Mouse (Mus musculus) kidney, embryonic 15.5 days (tissue): ENCODE measurements around the gene Tff2. TPM values are rescaled to one million over a fixed set of nuclear protein-coding genes. Genes with fewer than 3 reads are reported as not detected.

Experiments
- ATAC-seq: fragments of 200-750 bp; cut with Nextera tagmentation; replicated peaks from 2 replicates; pipeline ENCODE4 v1.8.0; 2017; ENCODE audit warnings: moderate TSS enrichment; ENCODE audit not compliant: low FRiP score
- H3K27ac ChIP-seq: fragments of 300-500 bp; sonication (generic); 2 replicates; pipeline ENCODE4 v1.5.1; 2015; ENCODE audit warnings: mild to moderate bottlenecking, inconsistent platforms
- H3K27me3 ChIP-seq: fragments of 300-500 bp; sonication (generic); 2 replicates; pipeline ENCODE4 v1.6.1; 2015; ENCODE audit warnings: inconsistent platforms
- H3K36me3 ChIP-seq: fragments of 300-500 bp; sonication (generic); 2 replicates; pipeline ENCODE4 v1.6.1; 2015; ENCODE audit warnings: inconsistent platforms
- H3K4me1 ChIP-seq: fragments of 300-500 bp; sonication (generic); 2 replicates; pipeline ENCODE4 v1.6.1; 2015; ENCODE audit warnings: inconsistent platforms
- H3K4me2 ChIP-seq: fragments of 300-500 bp; sonication (generic); 2 replicates; pipeline ENCODE4 v1.6.1; 2015; ENCODE audit warnings: moderate library complexity, mild to moderate bottlenecking, inconsistent platforms
- H3K4me3 ChIP-seq: fragments of 300-500 bp; sonication (generic); replicated peaks from 2 replicates; pipeline ENCODE4 v1.5.1; 2015; ENCODE audit warnings: mild to moderate bottlenecking, inconsistent platforms
- H3K9ac ChIP-seq: fragments of 300-500 bp; sonication (generic); 2 replicates; pipeline ENCODE4 v1.6.1; 2015; ENCODE audit warnings: mild to moderate bottlenecking, inconsistent platforms
- H3K9me3 ChIP-seq: fragments of 300-500 bp; sonication (generic); replicated peaks from 2 replicates; pipeline ENCODE4 v1.6.1; 2016; ENCODE audit warnings: inconsistent platforms
- WGBS: fragments of 180-500 bp; shearing (Covaris S2); methylation state at CpG from one replicate; pipeline ENCODE4 v1.1.7; 2015; ENCODE audit warnings: mixed read lengths; 5-methylcytosine and 5-hydroxymethylcytosine counted together
- polyA plus RNA-seq: library from polyadenylated mRNA; unstranded; fragments of >200 nt; fragmentation: Nextera tagmentation; extraction: Ambion mirVana; gene quantifications from 2 replicates; pipeline ENCODE4 v1.2.1, GENCODE M21; 2015

Gene Tff2
- polyA plus RNA-seq, 1 experiment from 2014 or later: 1.1 TPM

- WGBS: 73% methylated on average over 15 of the region's 15 CpGs
- H3K27me3 ChIP-seq: no peaks in the 10 kb centered on the region
- H3K9ac ChIP-seq: no peak overlapping the region
Observed at GRCm38 (mm10) chr17:31133776-31134175, 10.3 kb downstream of the Tff2 start.

GRCm38 (mm10) chr17:31131269-31131821 lies 12.7 kb downstream of the Tff2 start:
- Histone ChIP-seq H3K9ac (no peak overlapping the region), H3K4me3 (no peak overlapping the region), H3K9me3 (no peaks in the 10 kb centered on the region), H3K36me3 (no peaks in the 10 kb centered on the region), H3K27ac (no peak overlapping the region), H3K4me1 (no peaks in the 10 kb centered on the region), H3K27me3 (no peaks in the 10 kb centered on the region), H3K4me2 (no peak overlapping the region)
- 81% methylated on average over 10 of the region's 10 CpGs for WGBS
- no peak for ATAC-seq

More at GRCm38 (mm10) chr17:31133776-31134175, 10.3 kb downstream of the Tff2 start:
- ATAC-seq: no peak
- Histone ChIP-seq H3K36me3 (no peaks in the 10 kb centered on the region), H3K4me3 (no peak overlapping the region), H3K4me2 (no peak overlapping the region), H3K4me1 (no peaks in the 10 kb centered on the region), H3K27ac (no peak overlapping the region), H3K9me3 (no peaks in the 10 kb centered on the region)

- H3K27ac ChIP-seq: no peak within 1 kb of the TSS
- H3K9me3 ChIP-seq: no peaks in the 10 kb centered on the region
- no peak for ATAC-seq
- no peaks in the 10 kb centered on the region for H3K27me3 ChIP-seq
- no peak within 1 kb of the TSS for H3K4me3 ChIP-seq
- H3K4me2 ChIP-seq: no peak within 1 kb of the TSS
- peaks cover 9% of the 10 kb centered on the region; the same call in 1 of the 2 replicates for H3K4me1 ChIP-seq
- H3K36me3 ChIP-seq: no peaks in the 10 kb centered on the region
- H3K9ac ChIP-seq: no peak within 1 kb of the TSS
- WGBS: 10% methylated on average over 2 of the region's 2 CpGs
Observed at GRCm38 (mm10) chr17:31129452-31129851, 14.6 kb downstream of the Tff2 start, which contains the start of gene Tff3. Gene Tff3 (minus strand): TSS chr17:31129646.

GRCm38 (mm10) chr17:31128708-31129318 lies 15.3 kb downstream of the Tff2 start:
- ATAC-seq: no peak
- no peak overlapping the region for H3K27ac ChIP-seq
- no peaks in the 10 kb centered on the region for H3K27me3 ChIP-seq
- no peak overlapping the region for H3K4me3 ChIP-seq
- no peaks in the 10 kb centered on the region for H3K36me3 ChIP-seq
- WGBS: 82% methylated on average over 9 of the region's 9 CpGs
- H3K9me3 ChIP-seq: no peaks in the 10 kb centered on the region
- no peak overlapping the region for H3K4me2 ChIP-seq
- H3K4me1 ChIP-seq: peaks cover 9% of the 10 kb centered on the region; the same call in 1 of the 2 replicates
- no peak overlapping the region for H3K9ac ChIP-seq

GRCm38 (mm10) chr17:31125548-31126266 lies 18.4 kb downstream of the Tff2 start:
- no peak for ATAC-seq
- Histone ChIP-seq H3K4me3 (no peak overlapping the region), H3K9me3 (no peaks in the 10 kb centered on the region), H3K27ac (no peak overlapping the region), H3K4me2 (no peak overlapping the region), H3K9ac (no peak overlapping the region), H3K27me3 (no peaks in the 10 kb centered on the region), H3K36me3 (no peaks in the 10 kb centered on the region), H3K4me1 (peaks cover 9% of the 10 kb centered on the region; the same call in 1 of the 2 replicates)
- WGBS: 38% methylated on average over 9 of the region's 9 CpGs

- Histone ChIP-seq H3K9me3 (no peaks in the 10 kb centered on the region), H3K4me1 (peaks cover 9% of the 10 kb centered on the region; the same call in 1 of the 2 replicates), H3K9ac (no peak overlapping the region), H3K4me2 (no peak overlapping the region), H3K4me3 (no peak overlapping the region), H3K36me3 (no peaks in the 10 kb centered on the region), H3K27ac (no peak overlapping the region), H3K27me3 (peaks cover 4% of the 10 kb centered on the region; the same call in 1 of the 2 replicates)
- no peak for ATAC-seq
- 17% methylated on average over 8 of the region's 8 CpGs for WGBS
Observed at GRCm38 (mm10) chr17:31121975-31122374, 22.1 kb downstream of the Tff2 start.

- Histone ChIP-seq H3K4me1 (no peaks in the 10 kb centered on the region), H3K36me3 (no peaks in the 10 kb centered on the region), H3K9me3 (no peaks in the 10 kb centered on the region), H3K4me3 (no peak overlapping the region), H3K27ac (no peak overlapping the region), H3K27me3 (peaks cover 4% of the 10 kb centered on the region; the same call in 1 of the 2 replicates), H3K4me2 (no peak overlapping the region), H3K9ac (no peak overlapping the region)
- 11% methylated on average over 7 of the region's 7 CpGs for WGBS
- no peak for ATAC-seq
Observed at GRCm38 (mm10) chr17:31119429-31119828, 24.7 kb downstream of the Tff2 start.

- no peak for ATAC-seq
- 90% methylated on average over 5 of the region's 5 CpGs for WGBS
Observed at GRCm38 (mm10) chr17:31117946-31118345, 26.1 kb downstream of the Tff2 start.

GRCm38 (mm10) chr17:31116063-31116462 lies 28.0 kb downstream of the Tff2 start:
- H3K27ac ChIP-seq: no peak overlapping the region

More at GRCm38 (mm10) chr17:31117946-31118345, 26.1 kb downstream of the Tff2 start:
- no peaks in the 10 kb centered on the region for H3K9me3 ChIP-seq
- peaks cover 4% of the 10 kb centered on the region; the same call in 1 of the 2 replicates for H3K27me3 ChIP-seq
- H3K36me3 ChIP-seq: no peaks in the 10 kb centered on the region
- no peak overlapping the region for H3K9ac ChIP-seq
- H3K4me2 ChIP-seq: no peak overlapping the region
- no peaks in the 10 kb centered on the region; the same call in 1 of the 2 replicates for H3K4me1 ChIP-seq
- no peak overlapping the region for H3K4me3 ChIP-seq
- H3K27ac ChIP-seq: no peak overlapping the region

GRCm38 (mm10) chr17:31113191-31113856 lies 30.8 kb downstream of the Tff2 start:
- no peak overlapping the region for H3K4me2 ChIP-seq
- no peaks in the 10 kb centered on the region for H3K27me3 ChIP-seq
- WGBS: 59% methylated on average over 9 of the region's 9 CpGs
- H3K27ac ChIP-seq: no peak overlapping the region
- H3K4me1 ChIP-seq: no peaks in the 10 kb centered on the region; the same call in 1 of the 2 replicates
- H3K4me3 ChIP-seq: no peak overlapping the region
- H3K9ac ChIP-seq: no peak overlapping the region
- H3K36me3 ChIP-seq: no peaks in the 10 kb centered on the region
- no peak for ATAC-seq
- no peaks in the 10 kb centered on the region for H3K9me3 ChIP-seq

More at GRCm38 (mm10) chr17:31116063-31116462, 28.0 kb downstream of the Tff2 start:
- 71% methylated on average over 6 of the region's 6 CpGs for WGBS
- H3K36me3 ChIP-seq: no peaks in the 10 kb centered on the region
- no peak overlapping the region for H3K9ac ChIP-seq
- H3K27me3 ChIP-seq: peaks cover 4% of the 10 kb centered on the region; the same call in 1 of the 2 replicates
- ATAC-seq: no peak
- H3K4me3 ChIP-seq: no peak overlapping the region
- H3K4me1 ChIP-seq: no peaks in the 10 kb centered on the region; the same call in 1 of the 2 replicates
- H3K9me3 ChIP-seq: no peaks in the 10 kb centered on the region
- H3K4me2 ChIP-seq: no peak overlapping the region

- Histone ChIP-seq H3K4me1 (peaks cover 5% of the 10 kb centered on the region; the same call in 1 of the 2 replicates), H3K4me2 (no peak overlapping the region), H3K9ac (no peak overlapping the region), H3K27ac (no peak overlapping the region), H3K27me3 (no peaks in the 10 kb centered on the region), H3K36me3 (no peaks in the 10 kb centered on the region), H3K9me3 (no peaks in the 10 kb centered on the region), H3K4me3 (no peak overlapping the region)
- WGBS: 91% methylated on average over 15 of the region's 15 CpGs
- no peak for ATAC-seq
Observed at GRCm38 (mm10) chr17:31108388-31108787, 35.7 kb downstream of the Tff2 start.
